Mouse (Mus musculus) naive thymus-derived CD4-positive, alpha-beta T cell, adult 5 months (primary cell): ENCODE data around the gene Tfap2c. TPM values are rescaled to one million over a fixed set of nuclear protein-coding genes. Genes with fewer than 3 reads are reported as not detected.

Source experiments
- polyA plus RNA-seq: library from polyadenylated mRNA; unstranded; fragments of 100-300 nt; shearing (Covaris generic); gene quantifications from one replicate; pipeline ENCODE4 v1.2.1, GENCODE M21; 2017

Gene Tfap2c
- not detected for polyA plus RNA-seq

DNA sequence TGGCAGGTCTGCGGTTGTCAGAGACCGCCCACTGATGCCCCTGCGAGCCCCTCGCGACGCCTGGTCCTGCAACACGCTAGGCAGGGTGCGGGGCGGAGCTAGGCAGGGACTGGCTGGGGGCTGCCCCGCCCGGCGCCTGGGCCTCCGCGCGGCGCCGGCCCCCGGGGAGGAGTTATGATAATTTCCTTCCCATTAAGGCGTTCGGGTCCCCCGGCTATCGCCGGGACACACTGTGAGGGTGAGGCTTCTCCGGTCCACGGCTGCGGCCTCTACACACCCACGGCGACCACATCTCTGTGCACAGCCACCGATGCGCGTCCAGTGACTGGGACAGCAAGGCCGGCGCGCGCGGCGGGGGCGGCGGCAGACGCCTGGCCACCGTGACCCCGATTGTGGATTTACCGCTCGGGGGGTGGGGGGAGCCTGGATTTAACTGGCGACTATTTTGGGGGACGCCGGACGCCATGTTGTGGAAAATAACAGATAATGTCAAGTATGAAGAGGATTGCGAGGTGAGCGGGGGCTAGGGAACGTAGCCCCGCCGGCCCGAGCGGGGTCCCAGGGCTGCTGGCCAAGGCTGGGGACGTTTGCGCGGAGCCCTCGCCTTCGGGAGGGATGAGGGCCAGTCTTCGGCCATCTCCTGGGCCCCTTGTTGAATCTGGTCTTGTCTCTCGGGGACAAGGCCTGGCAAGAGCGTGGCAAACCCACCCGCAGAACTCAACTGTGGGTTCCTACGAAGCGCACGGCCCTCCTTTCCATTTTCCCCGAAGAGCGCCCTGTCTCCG is at the start of gene Tfap2c:
Tfap2c (plus strand) TSS at position 223 of the 785 bp plus-strand sequence.

Other genes starting within 250 kb of the Tfap2c start
- gene Fam210b, start 204.0 kb upstream of the Tfap2c start, polyA plus RNA-seq: 13.9 TPM
- gene Aurka, start 179.1 kb upstream of the Tfap2c start, polyA plus RNA-seq: 4.3 TPM
- 23.6 TPM for gene Cstf1, start 178.9 kb upstream of the Tfap2c start, polyA plus RNA-seq
- 0.45 TPM for gene Cass4, start 155.8 kb upstream of the Tfap2c start, polyA plus RNA-seq
- 70.7 TPM for gene Rtf2, start 109.0 kb upstream of the Tfap2c start, polyA plus RNA-seq
- gene Gcnt7, start 91.0 kb upstream of the Tfap2c start, polyA plus RNA-seq: 6.3 TPM
- gene Fam209, start 77.1 kb upstream of the Tfap2c start, polyA plus RNA-seq: not detected